Mouse (Mus musculus): Measurements from ENCODE around the gene Hoxc8. TPM values are rescaled to one million over a fixed set of nuclear protein-coding genes. Genes with fewer than 3 reads are reported as not detected.

Gene Hoxc8
- 21.5 and 26.7 TPM in 2 replicates for total RNA-seq (2021)
- long read RNA-seq, transcript Hoxc8-201 (2 exons, 1,868 nt): major isoform, 18 of 21 reads
- long read RNA-seq, partial matches to known transcripts: 0 of 21 reads
- long read RNA-seq, other reads (novel, unspliced or antisense): 0 of 21 reads

DNA sequence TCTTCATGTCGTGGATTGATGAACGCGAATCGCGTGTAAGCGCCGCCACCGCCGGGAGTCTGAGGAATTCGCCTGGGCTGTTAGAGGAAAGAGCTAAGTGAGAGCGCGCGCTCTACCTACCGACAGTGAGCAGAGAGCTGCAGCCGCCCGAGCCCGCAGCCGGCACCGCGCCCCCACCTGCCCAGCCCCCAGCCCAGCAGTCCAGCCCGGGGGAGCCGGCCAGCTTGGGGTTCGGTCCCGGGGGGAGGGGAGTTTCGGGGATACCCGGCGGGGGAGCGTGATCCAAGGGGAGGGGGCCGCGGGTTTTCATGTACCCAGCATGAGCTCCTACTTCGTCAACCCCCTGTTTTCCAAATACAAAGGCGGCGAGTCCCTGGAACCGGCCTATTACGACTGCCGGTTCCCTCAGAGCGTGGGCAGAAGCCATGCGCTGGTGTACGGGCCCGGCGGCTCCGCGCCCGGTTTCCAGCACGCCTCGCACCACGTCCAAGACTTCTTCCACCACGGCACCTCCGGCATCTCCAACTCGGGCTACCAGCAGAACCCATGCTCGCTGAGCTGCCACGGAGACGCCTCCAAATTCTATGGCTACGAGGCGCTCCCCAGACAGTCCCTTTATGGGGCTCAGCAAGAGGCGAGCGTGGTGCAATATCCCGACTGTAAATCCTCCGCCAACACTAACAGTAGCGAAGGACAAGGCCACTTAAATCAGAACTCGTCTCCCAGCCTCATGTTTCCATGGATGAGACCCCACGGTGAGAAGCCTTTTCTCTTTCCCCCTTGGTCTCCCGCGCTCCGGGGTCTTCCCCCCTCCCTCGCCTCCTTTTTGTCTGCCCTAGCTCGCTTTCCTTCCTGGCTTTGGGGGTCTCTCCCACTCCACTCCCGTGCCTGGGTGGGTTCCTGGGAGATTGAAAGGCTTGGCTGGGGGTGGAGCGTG is at the start of gene Hoxc8:
Gene Hoxc8 (plus strand): TSS at position 147 of the 937 bp plus-strand sequence.
- peak; percentile 52 for DNase-seq

DNA sequence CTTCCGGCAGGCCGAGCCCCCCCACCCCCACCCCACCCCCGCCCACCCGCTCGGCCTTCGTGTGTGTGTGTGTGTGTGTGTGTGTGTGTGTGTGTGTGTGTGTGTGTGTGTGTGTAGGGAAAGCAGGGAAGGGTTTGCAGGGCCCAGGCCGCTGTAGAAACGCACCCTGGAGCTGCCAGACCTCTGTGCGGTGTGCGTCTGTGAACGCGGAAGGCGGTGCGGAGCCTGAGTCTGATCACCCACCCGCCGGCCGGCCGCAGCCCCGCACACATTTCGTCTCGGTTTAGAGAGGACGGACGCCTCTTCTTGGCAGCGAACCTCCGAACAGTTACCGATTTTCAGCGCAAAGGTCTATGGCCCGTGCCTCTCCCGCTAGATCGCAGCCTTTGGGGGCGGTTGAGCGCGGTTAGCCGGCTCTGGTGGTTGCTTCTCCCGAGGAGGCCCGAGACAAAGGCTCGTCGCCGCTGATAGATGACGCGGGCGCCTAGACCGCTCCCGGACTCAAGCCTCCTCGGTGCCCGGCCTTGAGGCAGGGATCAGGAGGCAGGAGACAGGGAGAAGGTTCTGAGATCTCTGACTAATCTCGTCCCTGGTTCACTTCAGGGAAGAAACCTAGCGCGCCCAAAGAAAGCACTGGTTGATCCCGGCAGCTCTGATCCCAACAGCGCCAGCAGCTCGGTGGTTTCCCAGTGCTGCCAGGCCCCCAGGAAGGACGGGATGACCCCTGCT is 47.5 kb upstream of the Hoxc8 start:
- DNase-seq: no peak

DNA sequence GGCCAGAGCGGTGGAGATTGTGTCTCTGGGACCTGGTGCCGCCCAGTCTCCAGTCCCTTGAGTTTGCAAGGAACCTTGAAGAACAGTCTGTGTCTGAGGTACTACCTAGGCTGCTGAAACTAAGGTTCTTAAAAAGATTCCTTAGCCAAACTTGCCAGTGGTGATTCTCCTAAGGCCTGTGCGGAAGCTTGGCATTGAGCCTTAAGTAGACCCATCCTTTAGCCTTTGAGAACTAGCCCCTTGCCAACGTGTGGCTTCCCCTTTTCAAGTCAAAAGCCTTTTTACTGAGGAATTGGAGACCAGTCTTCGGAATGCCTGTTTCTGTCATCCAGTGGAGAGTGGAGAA is 47.0 kb upstream of the Hoxc8 start:
- DNase-seq: no peak

DNA sequence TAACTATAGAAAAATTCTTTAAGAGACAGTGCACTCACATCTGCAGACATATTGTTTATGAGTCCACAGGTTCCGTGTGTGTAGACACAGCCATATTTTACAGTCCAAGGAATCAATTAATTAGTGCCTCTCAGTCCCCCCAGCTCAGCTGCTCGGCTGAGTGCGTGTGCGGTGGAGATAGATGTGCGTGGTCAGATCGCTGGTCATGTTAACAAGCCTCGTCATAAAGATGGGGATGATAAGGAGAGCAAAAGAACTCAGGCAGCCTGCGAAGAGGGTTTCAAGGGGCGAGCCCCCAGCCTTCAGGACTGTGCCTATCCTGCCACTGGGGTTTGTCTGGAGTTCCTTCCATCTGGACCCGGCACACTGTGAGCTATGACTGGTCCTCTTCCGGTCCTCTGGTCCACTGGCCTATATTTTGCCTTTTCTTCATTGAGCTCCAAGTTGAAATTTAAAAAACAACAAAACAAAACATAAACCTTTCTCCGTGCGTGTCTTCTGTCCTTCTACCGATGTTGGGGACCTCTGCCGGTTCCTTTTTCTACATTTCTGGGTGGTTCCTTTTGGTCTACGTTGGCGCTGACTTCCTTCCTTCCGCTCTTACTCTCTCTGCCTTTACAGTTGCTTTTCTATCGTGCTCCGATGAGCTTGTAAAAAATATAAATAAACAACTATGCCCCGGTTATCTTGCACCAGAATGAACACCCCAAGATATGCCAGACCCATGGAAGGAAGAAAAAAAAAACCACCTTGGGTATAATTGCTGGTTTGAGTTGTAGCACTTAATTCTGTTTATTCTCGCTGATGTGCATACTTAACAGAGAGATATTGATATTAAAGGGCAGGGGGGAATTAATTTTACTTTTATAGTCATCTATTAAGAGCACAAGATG is 45.0 kb upstream of the Hoxc8 start:
- no peak for DNase-seq

DNA sequence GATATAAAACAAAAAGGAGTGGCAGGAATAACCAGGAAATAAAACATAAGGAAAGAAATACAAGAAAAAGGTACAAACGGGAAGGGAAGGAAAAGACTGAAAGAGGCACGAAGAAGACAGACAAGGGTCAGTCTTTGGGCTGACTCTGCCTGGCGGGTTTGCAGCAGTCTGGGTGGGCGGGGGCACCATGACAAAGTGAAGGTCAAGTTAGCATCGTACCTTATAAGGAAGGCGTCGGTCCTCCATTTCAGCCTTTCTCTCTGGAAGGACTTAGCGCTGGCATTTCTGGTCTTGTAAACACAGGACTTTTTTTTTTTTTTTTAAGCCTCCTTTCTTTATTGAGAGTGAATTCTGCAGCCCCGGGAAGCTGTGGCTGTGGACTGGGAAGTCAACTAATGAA is 43.1 kb upstream of the Hoxc8 start:
- no peak for DNase-seq

DNA sequence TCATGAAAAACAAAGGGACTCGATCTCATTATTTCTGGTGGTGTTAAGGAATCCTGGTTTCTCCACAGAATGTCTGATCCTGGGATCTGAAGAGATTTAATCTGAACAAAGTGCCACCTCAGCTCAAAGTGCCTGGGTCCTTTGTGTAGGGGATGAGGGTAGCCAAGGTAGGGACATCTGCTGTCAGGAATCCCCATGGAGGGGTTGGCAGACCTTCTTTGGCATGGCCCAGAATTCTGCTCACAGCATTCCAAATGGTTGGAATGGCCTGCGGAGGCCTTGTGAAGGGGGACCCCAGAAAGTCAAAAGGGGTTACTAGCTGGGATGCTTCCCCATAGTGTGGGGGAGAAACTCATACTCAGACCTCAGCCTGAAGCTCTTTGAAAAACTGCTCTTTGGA is 41.6 kb upstream of the Hoxc8 start:
- no peak for DNase-seq

DNA sequence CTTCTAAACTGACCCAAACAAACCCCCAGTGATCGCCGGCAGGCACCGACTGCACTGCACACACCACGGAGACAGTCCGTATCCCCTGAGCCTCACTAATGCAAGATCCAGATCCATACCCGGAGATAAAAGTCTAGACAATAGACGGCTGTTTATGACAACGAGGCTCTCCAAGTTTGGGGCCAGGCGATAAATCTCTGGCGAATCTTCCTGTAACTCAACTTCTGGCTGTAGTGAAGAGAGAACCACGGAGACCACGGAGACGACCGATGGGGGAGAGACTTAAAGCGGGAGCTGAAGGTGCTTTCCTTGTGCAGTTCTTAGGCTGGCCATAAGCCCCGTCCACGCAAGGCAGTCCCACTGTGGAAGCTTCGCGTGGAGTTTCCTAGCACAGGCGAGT is 40.7 kb upstream of the Hoxc8 start:
- DNase-seq: no peak

DNA sequence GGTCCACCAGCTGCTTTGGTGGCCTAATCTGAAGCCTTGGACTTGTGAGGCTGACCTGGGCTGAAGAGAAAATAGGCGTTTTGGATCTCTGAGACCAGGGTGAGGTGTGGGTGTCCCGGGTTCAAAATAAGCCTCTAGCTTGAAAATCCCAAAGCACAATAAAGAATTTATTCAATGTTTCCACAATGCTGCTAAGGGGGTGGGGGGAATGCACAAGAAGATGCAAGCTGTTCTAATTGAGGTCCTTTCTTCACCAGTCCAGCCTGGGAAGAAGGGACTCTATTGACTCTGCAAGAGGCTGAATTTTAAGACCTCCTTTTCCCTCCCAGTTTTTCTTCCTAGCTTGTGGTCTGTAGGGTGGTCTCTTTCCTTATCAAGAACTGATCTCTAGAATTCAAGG is 39.5 kb upstream of the Hoxc8 start:
- DNase-seq: no peak

DNA sequence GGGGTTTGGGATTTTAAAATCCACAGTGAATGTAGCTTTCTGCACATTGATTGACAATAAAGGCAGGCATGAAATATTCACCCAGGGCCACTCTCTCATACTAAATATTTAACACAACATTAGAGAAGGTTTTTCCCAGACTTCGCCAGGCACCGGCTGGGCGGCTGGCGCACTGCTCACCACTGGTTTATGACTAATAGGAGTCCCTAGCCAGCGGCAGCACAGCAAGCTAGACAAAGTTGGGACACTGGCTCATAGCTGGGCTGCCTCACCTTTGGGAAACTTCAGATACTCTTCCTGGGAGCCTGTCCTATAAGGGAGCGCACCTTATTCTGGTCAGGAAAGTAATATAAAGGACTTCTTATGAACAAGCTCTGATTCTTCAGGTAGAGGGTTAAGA is 36.8 kb upstream of the Hoxc8 start:
- DNase-seq: no peak

DNA sequence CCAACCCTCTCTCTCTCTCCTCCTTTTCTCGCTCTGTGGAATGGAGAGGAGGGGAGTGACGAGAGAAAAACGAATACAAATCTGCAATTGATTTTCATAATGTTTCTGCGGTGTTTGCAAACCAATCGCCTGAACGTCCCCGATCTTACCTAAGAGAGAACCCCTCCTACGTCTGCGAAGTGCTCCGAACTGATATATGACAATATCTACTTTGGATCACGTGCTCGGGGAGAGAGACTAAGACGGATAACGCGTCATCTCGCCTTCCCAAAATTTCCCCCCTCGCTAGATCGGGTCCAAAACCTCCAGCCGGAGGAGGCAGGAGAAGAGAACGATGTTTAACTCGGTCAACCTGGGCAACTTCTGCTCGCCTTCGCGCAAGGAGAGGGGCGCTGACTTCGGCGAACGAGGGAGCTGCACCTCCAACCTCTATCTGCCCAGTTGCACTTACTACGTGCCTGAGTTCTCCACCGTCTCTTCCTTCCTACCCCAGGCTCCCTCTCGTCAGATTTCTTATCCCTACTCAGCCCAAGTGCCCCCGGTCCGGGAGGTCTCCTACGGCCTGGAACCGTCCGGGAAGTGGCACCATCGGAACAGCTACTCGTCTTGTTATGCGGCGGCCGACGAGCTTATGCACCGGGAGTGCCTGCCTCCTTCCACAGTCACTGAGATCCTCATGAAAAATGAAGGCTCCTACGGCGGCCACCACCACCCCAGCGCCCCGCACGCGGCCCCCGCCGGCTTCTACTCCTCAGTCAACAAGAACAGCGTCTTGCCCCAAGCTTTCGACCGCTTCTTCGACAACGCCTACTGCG is 36.0 kb upstream of the Hoxc8 start, which contains the start of gene Hoxc11:
Gene Hoxc11 (plus strand): TSS at position 236 of the 815 bp plus-strand sequence.
- DNase-seq: no peak

DNA sequence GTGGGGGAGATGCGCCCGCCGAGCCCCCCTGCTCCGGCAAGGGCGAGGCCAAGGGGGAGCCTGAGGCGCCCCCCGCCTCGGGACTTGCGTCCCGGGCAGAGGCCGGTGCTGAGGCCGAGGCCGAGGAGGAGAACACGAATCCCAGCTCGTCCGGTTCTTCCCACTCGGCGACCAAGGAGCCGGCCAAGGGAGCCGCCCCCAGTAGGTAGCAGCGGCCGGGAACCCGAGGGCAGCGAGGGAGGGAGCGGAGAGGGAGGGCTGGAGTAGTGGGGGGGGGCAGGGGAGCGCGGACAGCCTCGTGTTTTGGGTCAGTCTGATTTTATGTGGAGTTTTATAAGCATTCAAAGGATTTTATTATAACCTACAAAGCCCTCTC is 35.4 kb upstream of the Hoxc8 start:
- DNase-seq: no peak

DNA sequence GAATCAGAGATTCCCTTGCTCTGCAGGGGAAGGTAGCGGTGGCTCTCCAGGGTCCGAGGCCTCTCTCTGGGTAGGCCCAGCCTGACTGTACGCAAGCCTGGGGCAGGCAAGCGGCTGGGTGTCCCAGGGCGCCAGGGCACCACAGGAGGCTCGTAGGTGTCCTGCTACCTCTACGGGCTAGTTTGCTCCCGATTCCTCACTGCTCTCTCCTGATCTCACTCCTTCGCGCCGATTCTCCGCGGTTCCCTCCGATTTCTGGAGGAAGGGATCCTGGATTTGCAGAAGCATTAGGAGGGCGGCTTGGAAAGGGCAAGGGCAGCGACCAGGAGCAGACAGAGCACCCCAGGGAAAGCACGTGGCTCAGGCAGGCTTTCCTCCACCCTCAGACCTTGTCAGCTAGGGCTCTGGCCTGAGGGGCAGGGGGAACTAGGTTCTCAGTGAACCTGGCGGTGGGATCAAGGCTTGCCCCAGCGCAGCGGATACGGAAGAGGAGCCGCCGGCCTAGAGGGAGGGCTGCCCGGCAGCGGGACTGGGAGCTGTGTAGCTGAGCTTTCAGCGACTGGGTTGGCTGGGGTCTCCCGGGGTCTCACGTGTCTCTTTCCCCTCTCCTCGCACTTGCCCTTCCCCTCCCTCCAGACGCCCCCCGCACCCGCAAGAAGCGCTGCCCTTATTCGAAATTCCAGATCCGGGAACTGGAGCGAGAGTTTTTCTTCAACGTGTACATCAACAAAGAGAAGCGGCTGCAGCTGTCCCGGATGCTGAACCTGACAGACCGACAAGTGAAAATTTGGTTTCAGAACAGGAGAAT is 34.4 kb upstream of the Hoxc8 start:
- no peak for DNase-seq

DNA sequence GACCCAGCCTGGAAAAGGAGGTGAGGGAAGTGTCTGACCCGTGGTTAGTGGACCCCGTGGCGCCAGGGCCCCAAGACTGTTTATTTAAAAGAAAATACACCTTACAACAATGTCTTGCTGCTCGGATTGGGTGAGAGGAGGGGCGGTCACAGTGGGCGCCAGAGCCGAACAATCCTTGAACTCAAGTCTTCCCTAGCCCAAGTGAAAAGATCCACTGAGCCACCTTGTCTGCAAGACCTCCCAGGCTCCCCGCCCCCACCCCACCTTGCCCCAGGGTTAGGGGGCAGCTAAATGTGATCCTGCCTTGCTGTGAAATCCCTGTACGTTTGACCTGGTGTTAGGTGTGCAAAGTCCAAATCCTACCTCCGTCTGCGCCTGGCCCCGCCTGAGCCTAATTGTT is 33.5 kb upstream of the Hoxc8 start:
- DNase-seq: no peak

DNA sequence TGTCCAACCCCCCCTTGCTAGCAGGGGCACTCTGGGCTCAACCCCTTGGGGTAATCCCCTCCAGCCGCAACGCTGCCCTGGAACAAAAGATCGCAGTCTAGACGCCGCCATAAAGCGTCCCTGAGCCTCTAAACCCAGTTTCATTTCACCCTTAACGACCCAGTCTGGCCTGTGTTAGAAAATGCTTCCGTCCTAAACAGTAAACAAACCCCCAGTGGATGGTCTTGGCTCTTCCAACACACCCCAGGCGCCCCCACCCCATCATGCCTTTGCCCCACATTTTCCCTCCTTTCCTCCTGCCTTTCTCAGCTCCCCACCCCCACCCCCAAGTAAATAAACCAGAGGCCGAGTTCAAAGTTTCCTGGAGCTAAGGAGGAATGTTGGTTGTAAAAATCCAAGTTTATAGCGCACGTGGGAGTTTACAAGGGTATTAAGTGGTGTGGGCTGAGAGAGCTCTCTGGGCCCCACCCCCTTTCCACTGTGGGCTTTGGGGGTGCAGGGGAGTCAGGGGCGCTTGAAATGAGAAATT is 30.7 kb upstream of the Hoxc8 start:
- no peak for DNase-seq

DNA sequence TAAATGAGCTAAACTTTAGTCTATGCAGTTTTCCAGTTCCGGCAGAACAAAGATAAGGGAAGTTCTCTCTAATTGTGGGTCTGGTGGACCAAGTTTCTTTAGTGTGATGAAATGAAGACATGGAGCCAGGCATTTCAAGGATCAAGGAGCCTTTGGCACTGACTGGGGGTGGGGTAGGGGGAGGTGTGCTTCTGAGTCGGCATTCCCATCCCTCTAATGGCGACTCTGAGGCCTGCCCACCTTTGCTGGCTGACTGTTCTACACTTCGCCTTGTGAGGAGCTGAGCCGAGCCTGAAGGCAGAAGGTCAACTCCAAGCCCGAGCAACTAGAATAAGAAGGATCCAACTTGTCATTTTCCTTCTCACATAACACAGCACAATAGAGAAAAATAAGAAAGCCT is 28.7 kb upstream of the Hoxc8 start:
- no peak for DNase-seq

DNA sequence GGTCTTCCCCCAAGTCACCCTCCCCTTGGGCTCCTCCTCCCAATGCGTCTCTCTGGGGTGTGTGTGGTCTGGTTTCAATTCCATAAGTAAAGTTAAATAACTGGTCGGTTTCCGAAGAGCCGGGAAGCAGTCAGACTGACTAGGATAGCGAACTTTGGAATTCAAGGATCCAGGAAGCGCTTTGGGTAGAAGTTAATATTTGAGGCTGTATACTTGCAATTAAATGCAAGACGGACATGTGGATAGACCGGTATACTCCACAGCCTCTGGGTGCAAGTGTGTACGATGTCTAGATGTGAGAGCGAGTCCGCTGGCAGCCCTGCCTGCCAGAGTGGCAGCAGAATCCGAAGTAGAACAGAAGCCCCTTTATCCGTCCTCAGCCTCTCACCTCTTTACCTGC is 27.9 kb upstream of the Hoxc8 start:
- no peak for DNase-seq

DNA sequence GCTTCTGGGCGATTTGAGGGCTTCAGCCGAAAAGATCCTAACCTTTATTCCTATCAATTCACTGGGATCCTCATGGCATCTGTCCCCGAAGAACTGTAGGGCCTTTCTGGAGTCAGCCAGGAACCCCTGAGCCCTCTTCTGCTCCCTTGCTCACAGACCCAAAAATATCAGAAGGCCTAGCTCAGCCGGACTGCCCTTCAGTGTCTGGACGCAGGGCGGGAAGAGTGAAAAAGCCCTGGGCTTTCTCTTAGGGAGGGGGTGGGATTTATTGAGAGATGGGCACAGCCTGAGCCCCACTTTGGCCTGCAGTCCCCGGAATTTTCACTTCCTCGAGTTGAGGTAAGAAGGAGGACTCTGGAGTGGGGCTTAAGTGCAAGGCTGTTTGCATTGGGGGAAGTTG is 27.1 kb upstream of the Hoxc8 start:
- DNase-seq: no peak

DNA sequence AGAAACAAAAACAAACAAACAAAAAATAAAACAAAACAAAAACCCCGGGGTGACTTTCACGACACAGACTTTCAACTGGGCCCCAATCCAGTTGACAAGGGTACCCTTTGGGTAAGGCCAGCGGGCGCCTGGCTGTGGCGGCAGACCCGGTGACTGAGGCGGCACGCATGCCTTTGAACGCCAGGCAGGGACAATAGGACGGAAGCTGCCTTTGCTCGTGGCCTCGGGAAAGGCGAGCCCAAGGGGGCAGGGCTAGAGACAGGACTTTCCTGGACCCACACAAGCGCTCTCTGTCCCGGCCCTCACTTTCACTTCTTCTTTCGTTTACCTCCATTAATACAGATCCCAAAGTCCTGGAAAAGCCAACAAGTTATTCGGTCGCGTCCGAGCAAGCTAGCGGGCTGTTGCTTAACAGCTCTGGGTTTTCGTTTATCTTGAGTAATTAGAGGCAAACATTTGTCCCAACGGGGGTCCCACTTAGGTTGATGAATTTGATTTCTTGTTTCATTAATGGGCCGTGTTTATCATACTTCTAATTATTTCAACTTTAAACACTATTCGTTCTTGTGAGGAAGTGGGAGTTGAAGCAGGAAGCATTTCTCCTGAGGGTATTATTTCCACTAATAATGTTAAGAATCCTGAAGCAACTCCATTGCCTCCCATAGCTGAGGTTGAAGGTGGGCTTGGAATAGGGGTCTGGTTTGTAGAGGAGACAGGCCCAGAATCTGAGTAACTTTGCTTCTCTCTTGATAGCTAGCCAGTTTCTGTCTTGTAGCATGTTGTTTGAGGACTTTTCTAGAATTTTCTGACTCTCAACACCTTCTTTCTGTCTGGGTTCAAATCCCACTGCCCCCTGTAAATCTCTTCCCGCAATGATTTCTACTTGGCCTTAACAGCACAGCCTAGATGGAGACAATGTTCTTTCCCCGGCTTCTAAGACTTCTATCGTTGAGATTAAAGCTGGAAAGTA is 26.5 kb upstream of the Hoxc8 start:
- no peak for DNase-seq

All from adrenal gland, postnatal 25 days (tissue).